Mouse (Mus musculus): Measurements from ENCODE around the gene Ccdc148. TPM values are rescaled to one million over a fixed set of nuclear protein-coding genes. Genes with fewer than 3 reads are reported as not detected.

Ccdc148 gene
- polyA plus RNA-seq, 1 experiment = 0.09 TPM

GRCm38 (mm10) chr2:59042616-59043015, 117.9 kb downstream of the Ccdc148 start:
- WGBS = 46% methylated on average over 13 of the region's 13 CpGs
- no peak for DNase-seq
- Histone ChIP-seq H3K4me1 (ENCODE audit: control insufficient read depth, insufficient read depth, low read length) (no peaks in the 10 kb centered on the region), H3K4me3 (replicated peaks; ENCODE audit: extremely low read depth, low read depth, low read length) (no peak overlapping the region)
- TF ChIP-seq CTCF (IDR thresholded peaks at IDR 0.05; ENCODE audit: insufficient read depth, low read length) (no peak), POLR2A (IDR thresholded peaks at IDR 0.05; ENCODE audit: borderline replicate concordance, extremely low read depth, low read depth, low read length) (no peak)

- Histone ChIP-seq H3K4me3 (replicated peaks; ENCODE audit: extremely low read depth, low read depth, low read length) (no peak overlapping the region), H3K4me1 (ENCODE audit: control insufficient read depth, insufficient read depth, low read length) (no peaks in the 10 kb centered on the region)
- DNase-seq = no peak
- WGBS = 36% methylated on average over 6 of the region's 6 CpGs
- TF ChIP-seq CTCF (IDR thresholded peaks at IDR 0.05; ENCODE audit: insufficient read depth, low read length) (no peak), POLR2A (IDR thresholded peaks at IDR 0.05; ENCODE audit: borderline replicate concordance, extremely low read depth, low read depth, low read length) (no peak)
Observed at GRCm38 (mm10) chr2:59036433-59036832, 124.0 kb downstream of the Ccdc148 start.

- H3K4me3 ChIP-seq (replicated peaks; ENCODE audit: extremely low read depth, low read depth, low read length) = no peak overlapping the region
- 93% methylated on average over 3 of the region's 3 CpGs for WGBS
- no peak for DNase-seq
- TF ChIP-seq CTCF (IDR thresholded peaks at IDR 0.05; ENCODE audit: insufficient read depth, low read length) = no peak
- TF ChIP-seq POLR2A (IDR thresholded peaks at IDR 0.05; ENCODE audit: borderline replicate concordance, extremely low read depth, low read depth, low read length) = no peak
- no peaks in the 10 kb centered on the region for H3K4me1 ChIP-seq (ENCODE audit: control insufficient read depth, insufficient read depth, low read length)
Observed at GRCm38 (mm10) chr2:59035206-59035605, 125.3 kb downstream of the Ccdc148 start.

GRCm38 (mm10) chr2:59034281-59034680, 126.2 kb downstream of the Ccdc148 start:
- no peak for TF ChIP-seq CTCF (IDR thresholded peaks at IDR 0.05; ENCODE audit: insufficient read depth, low read length)
- no peak for TF ChIP-seq POLR2A (IDR thresholded peaks at IDR 0.05; ENCODE audit: borderline replicate concordance, extremely low read depth, low read depth, low read length)
- Histone ChIP-seq H3K4me3 (replicated peaks; ENCODE audit: extremely low read depth, low read depth, low read length) (no peak overlapping the region), H3K4me1 (ENCODE audit: control insufficient read depth, insufficient read depth, low read length) (no peaks in the 10 kb centered on the region)
- WGBS = 85% methylated on average over 6 of the region's 6 CpGs
- no peak for DNase-seq

GRCm38 (mm10) chr2:59024558-59024957, 135.9 kb downstream of the Ccdc148 start:
- TF ChIP-seq POLR2A (IDR thresholded peaks at IDR 0.05; ENCODE audit: borderline replicate concordance, extremely low read depth, low read depth, low read length) = no peak
- Histone ChIP-seq H3K4me1 (ENCODE audit: control insufficient read depth, insufficient read depth, low read length) (no peaks in the 10 kb centered on the region), H3K4me3 (replicated peaks; ENCODE audit: extremely low read depth, low read depth, low read length) (no peak overlapping the region)
- DNase-seq = no peak
- 73% methylated on average over 3 of the region's 3 CpGs for WGBS

GRCm38 (mm10) chr2:59007356-59007755, 153.1 kb downstream of the Ccdc148 start:
- Histone ChIP-seq H3K4me3 (replicated peaks; ENCODE audit: extremely low read depth, low read depth, low read length) (no peak overlapping the region), H3K4me1 (ENCODE audit: control insufficient read depth, insufficient read depth, low read length) (no peaks in the 10 kb centered on the region)
- no peak for TF ChIP-seq POLR2A (IDR thresholded peaks at IDR 0.05; ENCODE audit: borderline replicate concordance, extremely low read depth, low read depth, low read length)
- TF ChIP-seq CTCF (IDR thresholded peaks at IDR 0.05; ENCODE audit: insufficient read depth, low read length) = no peak
- no peak for DNase-seq
- 87% methylated on average over 5 of the region's 5 CpGs for WGBS

- WGBS = 80% methylated on average over 8 of the region's 8 CpGs
- no peak for DNase-seq
- H3K4me1 ChIP-seq (ENCODE audit: control insufficient read depth, insufficient read depth, low read length) = no peaks in the 10 kb centered on the region
- no peak for TF ChIP-seq POLR2A (IDR thresholded peaks at IDR 0.05; ENCODE audit: borderline replicate concordance, extremely low read depth, low read depth, low read length)
- TF ChIP-seq CTCF (IDR thresholded peaks at IDR 0.05; ENCODE audit: insufficient read depth, low read length) = no peak
- no peak overlapping the region for H3K4me3 ChIP-seq (replicated peaks; ENCODE audit: extremely low read depth, low read depth, low read length)
Observed at GRCm38 (mm10) chr2:59006567-59007340, 153.7 kb downstream of the Ccdc148 start.

GRCm38 (mm10) chr2:58997151-58997550, 163.3 kb downstream of the Ccdc148 start:
- Histone ChIP-seq H3K4me1 (ENCODE audit: control insufficient read depth, insufficient read depth, low read length) (no peaks in the 10 kb centered on the region), H3K4me3 (replicated peaks; ENCODE audit: extremely low read depth, low read depth, low read length) (no peak overlapping the region)
- TF ChIP-seq CTCF (IDR thresholded peaks at IDR 0.05; ENCODE audit: insufficient read depth, low read length) (no peak), POLR2A (IDR thresholded peaks at IDR 0.05; ENCODE audit: borderline replicate concordance, extremely low read depth, low read depth, low read length) (no peak)
- WGBS = 69% methylated on average over 2 of the region's 2 CpGs
- no peak for DNase-seq

- TF ChIP-seq CTCF (IDR thresholded peaks at IDR 0.05; ENCODE audit: insufficient read depth, low read length) (no peak), POLR2A (IDR thresholded peaks at IDR 0.05; ENCODE audit: borderline replicate concordance, extremely low read depth, low read depth, low read length) (no peak)
- Histone ChIP-seq H3K4me3 (replicated peaks; ENCODE audit: extremely low read depth, low read depth, low read length) (no peak overlapping the region), H3K4me1 (ENCODE audit: control insufficient read depth, insufficient read depth, low read length) (no peaks in the 10 kb centered on the region)
- no peak for DNase-seq
- WGBS = 56% methylated on average over 14 of the region's 14 CpGs
Observed at GRCm38 (mm10) chr2:58992431-58993191, 167.9 kb downstream of the Ccdc148 start.

GRCm38 (mm10) chr2:58978095-58978494, 182.4 kb downstream of the Ccdc148 start:
- Histone ChIP-seq H3K4me1 (ENCODE audit: control insufficient read depth, insufficient read depth, low read length) (no peaks in the 10 kb centered on the region), H3K4me3 (replicated peaks; ENCODE audit: extremely low read depth, low read depth, low read length) (no peak overlapping the region)
- TF ChIP-seq CTCF (IDR thresholded peaks at IDR 0.05; ENCODE audit: insufficient read depth, low read length) (no peak), POLR2A (IDR thresholded peaks at IDR 0.05; ENCODE audit: borderline replicate concordance, extremely low read depth, low read depth, low read length) (no peak)
- WGBS = 78% methylated on average over 7 of the region's 7 CpGs
- DNase-seq = no peak

Data from lung, adult 2 months (tissue).